Mouse (Mus musculus) cerebellum, adult 9-10 months (tissue): ENCODE results near the gene Rara.
"Not testable (repeated sequence)": the region's sequence is repeated elsewhere in the genome, so short reads cannot be mapped to it uniquely, and the experiment has no call there.

Experiments
- DNase-seq: peaks from one replicate; pipeline ENCODE4 v3.0.0; 2022

Gene Rara

GRCm38 (mm10) chr11:98924633-98925175, 2.9 kb upstream of the Rara start:
- DNase-seq, result peak; percentile 25

GRCm38 (mm10) chr11:98925265-98925721, 2.3 kb upstream of the Rara start:
- DNase-seq, result peak; percentile 43

DNA sequence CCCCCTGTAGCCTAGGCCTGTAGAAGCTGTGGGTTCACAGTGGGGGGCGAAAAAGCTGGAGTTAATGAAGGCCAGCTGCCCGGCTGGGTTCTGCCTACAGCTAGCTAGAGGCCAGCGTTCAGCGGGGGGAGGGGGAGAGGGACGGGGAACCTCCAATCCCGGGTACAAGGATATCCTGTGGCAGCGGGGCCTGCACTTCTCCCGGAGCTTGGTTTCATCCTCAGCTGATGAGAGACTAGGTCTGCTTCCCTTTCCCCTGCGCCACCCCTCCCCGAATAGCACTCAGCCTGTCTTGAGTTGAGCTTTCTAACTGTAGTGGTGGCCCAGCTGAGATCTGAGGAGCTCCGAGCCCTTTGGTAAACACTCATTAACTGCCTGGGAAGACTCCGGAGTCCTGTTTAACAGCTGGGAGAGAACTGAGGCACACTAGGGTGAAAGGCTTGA, 1.7 kb upstream of the Rara start:
- DNase-seq, result peak; percentile 51

- peak; percentile 39 for DNase-seq
Measured at GRCm38 (mm10) chr11:98926553-98926952, 1.1 kb upstream of the Rara start.

DNA sequence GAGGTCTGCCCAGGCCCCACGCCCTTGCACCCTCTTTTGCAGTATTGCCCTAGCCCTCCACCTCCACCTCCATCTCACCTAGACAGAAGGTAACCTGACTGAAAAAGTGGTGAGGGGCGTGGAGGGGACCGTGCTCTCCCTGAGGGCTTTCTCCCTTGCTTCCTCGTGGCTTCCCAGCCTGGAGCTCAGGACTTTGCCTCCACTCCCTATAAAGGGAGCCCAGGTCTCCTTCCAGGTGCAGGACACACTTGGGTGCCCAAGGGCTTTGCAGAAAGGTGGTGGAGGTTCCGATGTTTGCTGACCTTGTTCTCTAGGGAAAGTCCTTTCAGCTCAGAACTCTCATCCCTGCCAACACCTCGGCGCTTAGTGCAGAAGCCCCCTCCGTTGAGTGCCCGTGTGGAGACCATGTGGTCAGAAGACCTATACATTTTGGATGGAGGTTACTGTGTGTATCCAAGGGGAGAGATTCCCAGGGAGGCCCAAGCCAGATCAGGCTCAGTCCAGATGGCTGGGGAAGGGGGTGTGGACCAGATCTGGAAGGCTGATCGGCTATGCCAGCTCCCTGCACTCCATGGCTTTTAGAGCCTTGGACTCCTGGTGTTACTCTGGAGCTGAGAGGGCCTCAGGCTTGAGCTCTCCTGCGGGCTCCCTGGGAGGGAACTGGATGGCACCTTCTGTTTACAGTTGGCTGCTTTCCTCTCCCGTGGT, 722 bp downstream of the Rara start:
- DNase-seq, result peak; percentile 80

GRCm38 (mm10) chr11:98929503-98929902, 1.9 kb downstream of the Rara start:
- DNase-seq, result peak; percentile 84

DNA sequence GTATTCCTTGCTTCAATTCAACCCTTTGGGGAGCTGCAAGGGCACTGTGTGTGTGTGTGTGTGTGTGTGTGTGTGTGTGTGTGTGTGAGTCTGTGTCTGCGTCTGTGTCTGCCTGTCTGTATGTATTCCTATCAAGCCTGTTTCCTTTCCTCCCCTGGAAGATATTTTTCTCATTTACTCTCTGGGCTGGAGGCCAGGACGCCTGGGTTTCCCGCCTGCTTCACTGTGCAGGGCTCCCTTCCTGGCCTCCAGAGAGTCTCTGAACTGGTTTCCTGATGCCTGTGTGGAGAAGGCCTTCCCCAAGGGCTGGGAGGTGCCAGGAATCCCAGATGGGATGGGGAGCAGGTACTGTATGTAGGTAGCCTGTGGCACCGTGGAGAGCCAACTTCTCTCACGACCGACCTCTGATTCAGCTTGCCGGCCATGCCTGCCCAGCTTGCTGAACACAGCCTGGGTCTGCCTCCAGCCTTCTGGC, 2.5 kb downstream of the Rara start:
- peak; percentile 89 for DNase-seq

- peak; percentile 70 for DNase-seq
Measured at GRCm38 (mm10) chr11:98930773-98931512, 3.3 kb downstream of the Rara start.

GRCm38 (mm10) chr11:98931513-98932292, 4.1 kb downstream of the Rara start:
- DNase-seq, result peak; percentile 68

- DNase-seq, result peak; percentile 57
Measured at GRCm38 (mm10) chr11:98932293-98933091, 4.9 kb downstream of the Rara start.

DNA sequence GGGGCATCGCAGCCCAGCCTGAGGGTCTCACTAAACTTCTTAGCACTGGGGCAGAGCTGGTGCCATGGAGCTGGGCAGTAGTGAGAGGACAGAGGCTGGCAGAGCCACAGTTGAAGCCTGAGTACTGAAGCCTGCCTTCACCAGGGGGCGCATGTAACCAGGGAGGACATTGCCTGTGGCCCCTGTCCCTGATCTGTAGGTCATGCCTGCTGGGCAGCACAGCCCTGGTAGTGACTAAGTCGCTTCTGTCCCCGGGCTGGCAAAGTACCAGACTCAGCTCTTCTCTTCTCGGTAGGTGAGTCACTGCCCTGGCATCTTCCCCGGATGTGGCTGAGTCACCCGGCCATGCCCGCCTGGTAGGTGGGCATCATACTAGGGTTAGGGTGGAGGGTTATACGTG, 5.5 kb downstream of the Rara start:
- DNase-seq, result peak; percentile 88

GRCm38 (mm10) chr11:98933847-98934246, 6.2 kb downstream of the Rara start:
- DNase-seq, result not testable (repeated sequence)

DNA sequence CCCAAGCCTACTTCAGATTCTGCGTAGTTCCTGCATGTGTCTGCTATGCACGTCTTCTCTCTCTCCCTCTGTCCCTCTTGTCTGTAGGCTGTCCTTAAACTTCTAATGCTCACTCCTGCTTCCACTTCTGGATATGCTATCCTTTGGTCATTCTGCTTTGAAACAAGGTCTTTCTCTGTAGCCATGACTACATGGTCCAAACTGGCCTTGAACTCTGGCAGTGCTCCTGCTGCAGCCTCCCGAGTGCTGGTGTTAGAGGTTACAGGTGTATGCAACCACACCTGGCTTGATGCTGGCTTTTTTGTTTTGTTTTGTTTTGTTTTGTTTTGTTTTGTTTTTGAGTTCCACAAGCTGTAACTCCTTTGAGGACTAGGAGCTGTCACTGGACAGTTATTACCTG, 6.7 kb downstream of the Rara start:
- DNase-seq, result peak; percentile 29

- DNase-seq, result peak; percentile 48
Measured at GRCm38 (mm10) chr11:98935123-98935522, 7.5 kb downstream of the Rara start.

DNA sequence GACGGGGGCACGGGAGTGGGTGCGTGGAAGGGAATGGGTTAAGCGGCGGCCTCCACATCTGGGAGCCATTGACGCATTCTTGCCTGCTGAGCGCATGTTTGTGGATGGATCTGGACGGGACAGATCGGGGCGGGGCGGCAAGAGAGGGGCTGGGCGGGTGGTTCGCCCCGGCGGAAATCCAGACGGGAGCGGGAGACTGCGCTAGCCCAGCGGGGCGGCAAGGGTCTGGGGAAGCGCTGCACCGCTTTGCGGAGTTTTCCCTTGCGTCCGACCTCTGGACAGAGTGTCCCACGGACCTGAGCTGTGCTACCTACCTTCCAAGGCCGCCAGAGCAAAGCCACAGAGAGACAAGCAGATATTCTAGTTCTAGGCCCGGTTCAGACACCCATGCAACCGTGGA, 8.6 kb downstream of the Rara start:
- DNase-seq, result peak; percentile 39

GRCm38 (mm10) chr11:98936606-98937409, 9.2 kb downstream of the Rara start:
- DNase-seq, result peak; percentile 43

DNA sequence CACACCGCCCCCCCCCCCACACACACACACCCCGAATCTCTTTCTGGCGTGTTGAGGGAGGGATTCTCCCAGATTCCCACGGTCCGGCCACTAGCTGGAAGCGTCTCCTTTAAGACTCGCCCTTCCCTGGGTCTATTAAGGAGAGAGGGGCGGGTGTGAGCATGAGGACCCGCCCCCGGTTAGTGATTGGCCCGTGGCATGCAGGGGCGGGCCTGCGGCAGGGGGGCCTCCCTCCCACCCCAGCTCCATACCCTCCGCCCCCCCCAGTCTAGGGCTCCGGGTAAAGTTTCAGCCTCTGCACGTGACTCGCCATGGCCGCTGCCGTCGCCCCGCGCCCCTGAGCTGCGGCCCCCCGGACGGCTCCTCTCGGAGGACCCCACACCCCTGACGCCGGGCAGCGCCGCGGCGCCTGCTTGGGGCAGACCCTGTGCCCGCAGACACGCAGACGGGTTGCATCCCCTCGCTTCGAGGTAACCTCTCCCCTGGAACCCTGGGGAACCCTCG, 9.8 kb downstream of the Rara start:
- DNase-seq, result peak; percentile 76

DNA sequence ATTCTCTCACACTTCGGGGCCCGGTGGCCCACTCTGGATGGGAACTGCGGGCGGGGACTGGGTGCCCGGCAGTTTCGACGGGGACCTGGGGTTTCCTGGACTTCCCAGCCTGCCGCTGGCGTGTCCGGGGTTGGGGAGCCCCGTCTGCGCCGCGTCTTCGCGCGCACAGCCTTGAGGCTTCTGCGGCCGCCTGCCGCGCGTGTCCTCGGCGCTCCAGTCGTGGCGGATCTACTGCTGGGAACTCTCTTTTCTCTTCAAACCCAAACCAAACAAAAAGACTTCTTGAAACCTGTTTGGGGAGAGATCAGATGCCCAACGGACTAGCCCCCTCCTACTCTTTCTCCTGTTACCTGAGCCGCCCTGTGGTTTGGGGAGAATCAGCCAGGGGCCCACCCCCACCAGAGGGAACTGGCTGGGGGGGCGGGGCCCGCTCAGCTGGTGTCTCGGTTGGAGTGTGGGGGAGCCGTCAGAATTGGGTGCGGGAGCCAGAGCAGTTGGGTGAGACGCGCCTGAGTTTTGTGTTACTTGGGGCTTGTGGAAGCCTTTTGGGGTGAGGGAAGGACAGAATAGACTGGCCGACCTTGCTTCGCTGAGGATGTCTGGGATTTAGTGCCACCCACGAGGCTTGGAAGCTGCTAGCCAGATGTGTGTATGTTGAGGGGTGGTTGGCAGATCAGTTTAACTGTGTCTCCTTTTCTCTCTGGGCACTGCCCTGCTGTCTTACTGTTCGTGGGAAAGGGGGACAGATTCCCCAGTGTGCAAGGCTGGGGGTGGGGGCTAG, 10.5 kb downstream of the Rara start:
- DNase-seq, result peak; percentile 60

DNA sequence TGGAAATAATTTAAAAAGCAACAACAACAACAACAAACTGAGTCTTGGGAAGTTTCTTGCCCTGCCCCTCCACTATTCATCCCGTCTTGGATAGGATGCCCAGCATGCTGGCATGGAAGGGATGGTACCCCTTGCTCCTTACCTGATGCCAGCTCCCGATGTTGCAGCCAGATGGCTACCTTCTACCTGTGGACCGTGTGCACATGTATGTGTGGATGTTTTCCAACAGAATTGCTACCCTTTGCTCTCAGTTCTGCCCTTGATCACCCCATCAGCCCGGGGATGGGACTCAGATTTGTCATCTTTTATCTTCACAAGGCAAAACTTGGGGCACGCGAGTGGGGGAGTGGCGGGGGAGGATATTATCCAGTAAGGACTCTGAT, 11.1 kb downstream of the Rara start:
- DNase-seq, result no peak
